Mouse (Mus musculus): ENCODE data around the gene Vwa2. TPM values are rescaled to one million over a fixed set of nuclear protein-coding genes. Genes with fewer than 3 reads are reported as not detected.

Vwa2 gene
- total RNA-seq (2014; fragmentation: Nextera tagmentation) (not detected in 2 replicates), total RNA-seq (2017) (not detected in 2 replicates)

GRCm38 (mm10) chr19:56873816-56874600 is at the start of gene Vwa2:
Gene Vwa2 (plus strand): TSS chr19:56874249.
- ATAC-seq (replicated peaks; ENCODE audit: poor library complexity, severe bottlenecking), result 0 out of 2 replicates have a peak, but pooled peaks have one; percentile 14

- ATAC-seq (replicated peaks; ENCODE audit: poor library complexity, severe bottlenecking), result no peak
These were observed 47.9 kb upstream of the Vwa2 start, which contains the start of gene Tdrd1 for GRCm38 (mm10) chr19:56826047-56826631. Gene Tdrd1 (plus strand): TSS chr19:56826209.

GRCm38 (mm10) chr19:56828305-56828704 is 45.7 kb upstream of the Vwa2 start:
- ATAC-seq (replicated peaks; ENCODE audit: poor library complexity, severe bottlenecking), result no peak

GRCm38 (mm10) chr19:56829267-56829666 is 44.8 kb upstream of the Vwa2 start:
- no peak for ATAC-seq (replicated peaks; ENCODE audit: poor library complexity, severe bottlenecking)

- ATAC-seq (replicated peaks; ENCODE audit: poor library complexity, severe bottlenecking), result no peak
These were observed 43.9 kb upstream of the Vwa2 start for GRCm38 (mm10) chr19:56830163-56830562.

- no peak for ATAC-seq (replicated peaks; ENCODE audit: poor library complexity, severe bottlenecking)
These were observed 38.7 kb upstream of the Vwa2 start for GRCm38 (mm10) chr19:56835340-56835739.

- ATAC-seq (replicated peaks; ENCODE audit: poor library complexity, severe bottlenecking), result no peak
These were observed 34.9 kb upstream of the Vwa2 start for GRCm38 (mm10) chr19:56838942-56839706.

GRCm38 (mm10) chr19:56842974-56843373 is 31.1 kb upstream of the Vwa2 start:
- ATAC-seq (replicated peaks; ENCODE audit: poor library complexity, severe bottlenecking), result no peak

- ATAC-seq (replicated peaks; ENCODE audit: poor library complexity, severe bottlenecking), result no peak
These were observed 21.5 kb upstream of the Vwa2 start for GRCm38 (mm10) chr19:56852590-56852989.

GRCm38 (mm10) chr19:56856455-56856854 is 17.6 kb upstream of the Vwa2 start:
- no peak for ATAC-seq (replicated peaks; ENCODE audit: poor library complexity, severe bottlenecking)

GRCm38 (mm10) chr19:56867701-56868100 is 6.3 kb upstream of the Vwa2 start:
- ATAC-seq (replicated peaks; ENCODE audit: poor library complexity, severe bottlenecking), result no peak

GRCm38 (mm10) chr19:56874601-56875315 is 709 bp downstream of the Vwa2 start:
- ATAC-seq (replicated peaks; ENCODE audit: poor library complexity, severe bottlenecking), result no peak

GRCm38 (mm10) chr19:56877364-56877763 is 3.3 kb downstream of the Vwa2 start:
- ATAC-seq (replicated peaks; ENCODE audit: poor library complexity, severe bottlenecking), result no peak

GRCm38 (mm10) chr19:56887879-56888278 is 13.8 kb downstream of the Vwa2 start:
- no peak for ATAC-seq (replicated peaks; ENCODE audit: poor library complexity, severe bottlenecking)

- no peak for ATAC-seq (replicated peaks; ENCODE audit: poor library complexity, severe bottlenecking)
These were observed 14.6 kb downstream of the Vwa2 start for GRCm38 (mm10) chr19:56888654-56889053.

- ATAC-seq (replicated peaks; ENCODE audit: poor library complexity, severe bottlenecking), result no peak
These were observed 17.4 kb downstream of the Vwa2 start for GRCm38 (mm10) chr19:56891438-56891837.

GRCm38 (mm10) chr19:56892586-56892985 is 18.5 kb downstream of the Vwa2 start:
- ATAC-seq (replicated peaks; ENCODE audit: poor library complexity, severe bottlenecking), result no peak

- no peak for ATAC-seq (replicated peaks; ENCODE audit: poor library complexity, severe bottlenecking)
These were observed 19.3 kb downstream of the Vwa2 start for GRCm38 (mm10) chr19:56893326-56893725.

GRCm38 (mm10) chr19:56897654-56898053 is 23.6 kb downstream of the Vwa2 start:
- no peak for ATAC-seq (replicated peaks; ENCODE audit: poor library complexity, severe bottlenecking)

- no peak for ATAC-seq (replicated peaks; ENCODE audit: poor library complexity, severe bottlenecking)
These were observed 30.0 kb downstream of the Vwa2 start for GRCm38 (mm10) chr19:56904095-56904494.
